Mouse (Mus musculus) kidney, embryonic 14.5 days (tissue): ENCODE measurements around the gene Endog. TPM values are rescaled to one million over a fixed set of nuclear protein-coding genes. Genes with fewer than 3 reads are reported as not detected.

Source experiments
- ATAC-seq: fragments of 200-750 bp; cut with Nextera tagmentation; 2 replicates; pipeline ENCODE4 v1.8.0; 2017; ENCODE audit warnings: moderate number of reproducible peaks, mild to moderate bottlenecking, moderate TSS enrichment, moderate library complexity; ENCODE audit not compliant: low FRiP score, low TSS enrichment
- H3K27ac ChIP-seq: fragments of 300-500 bp; sonication (generic); 2 replicates; pipeline ENCODE4 v1.5.1; 2014; ENCODE audit warnings: low read depth, mild to moderate bottlenecking, low read length, moderate library complexity, mixed read lengths
- H3K27me3 ChIP-seq: fragments of 300-500 bp; sonication (generic); 2 replicates; pipeline ENCODE4 v1.6.1; 2014; ENCODE audit warnings: mild to moderate bottlenecking, low read length; ENCODE audit not compliant: control insufficient read depth, insufficient read depth
- H3K36me3 ChIP-seq: fragments of 300-500 bp; sonication (generic); 2 replicates; pipeline ENCODE4 v1.6.1; 2014; ENCODE audit warnings: low read length, mixed read lengths; ENCODE audit not compliant: control insufficient read depth, insufficient read depth
- H3K4me1 ChIP-seq: fragments of 300-500 bp; sonication (generic); 2 replicates; pipeline ENCODE4 v1.6.1; 2014; ENCODE audit warnings: low read length, mixed read lengths; ENCODE audit not compliant: control insufficient read depth, insufficient read depth
- H3K4me2 ChIP-seq: fragments of 300-500 bp; sonication (generic); replicated peaks from 2 replicates; pipeline ENCODE4 v1.6.1; 2014; ENCODE audit warnings: low read depth, mild to moderate bottlenecking, low read length
- H3K4me3 ChIP-seq: fragments of 300-500 bp; sonication (generic); 2 replicates; pipeline ENCODE4 v1.5.1; 2014; ENCODE audit warnings: mild to moderate bottlenecking, low read length
- H3K9ac ChIP-seq: fragments of 300-500 bp; sonication (generic); 2 replicates; pipeline ENCODE4 v1.6.1; 2014; ENCODE audit warnings: low read depth, mild to moderate bottlenecking, low read length, moderate library complexity
- H3K9me3 ChIP-seq: fragments of 300-500 bp; sonication (generic); 2 replicates; pipeline ENCODE4 v1.6.1; 2016; ENCODE audit warnings: low read length; ENCODE audit not compliant: control insufficient read depth
- WGBS: fragments of 180-500 bp; shearing (Covaris S2); extraction: QIAGEN DNeasy Blood & Tissue Kit; methylation state at CpG from one replicate; pipeline ENCODE4 v1.1.7; 2014; 5-methylcytosine and 5-hydroxymethylcytosine counted together
- polyA plus RNA-seq: library from polyadenylated mRNA; unstranded; fragments of >200 nt; fragmentation: Nextera tagmentation; extraction: Ambion mirVana; gene quantifications from 2 replicates; pipeline ENCODE4 v1.2.1, GENCODE M21; 2014

Gene Endog
- polyA plus RNA-seq, 1 experiment from 2014 or later, result 20.3 TPM

DNA sequence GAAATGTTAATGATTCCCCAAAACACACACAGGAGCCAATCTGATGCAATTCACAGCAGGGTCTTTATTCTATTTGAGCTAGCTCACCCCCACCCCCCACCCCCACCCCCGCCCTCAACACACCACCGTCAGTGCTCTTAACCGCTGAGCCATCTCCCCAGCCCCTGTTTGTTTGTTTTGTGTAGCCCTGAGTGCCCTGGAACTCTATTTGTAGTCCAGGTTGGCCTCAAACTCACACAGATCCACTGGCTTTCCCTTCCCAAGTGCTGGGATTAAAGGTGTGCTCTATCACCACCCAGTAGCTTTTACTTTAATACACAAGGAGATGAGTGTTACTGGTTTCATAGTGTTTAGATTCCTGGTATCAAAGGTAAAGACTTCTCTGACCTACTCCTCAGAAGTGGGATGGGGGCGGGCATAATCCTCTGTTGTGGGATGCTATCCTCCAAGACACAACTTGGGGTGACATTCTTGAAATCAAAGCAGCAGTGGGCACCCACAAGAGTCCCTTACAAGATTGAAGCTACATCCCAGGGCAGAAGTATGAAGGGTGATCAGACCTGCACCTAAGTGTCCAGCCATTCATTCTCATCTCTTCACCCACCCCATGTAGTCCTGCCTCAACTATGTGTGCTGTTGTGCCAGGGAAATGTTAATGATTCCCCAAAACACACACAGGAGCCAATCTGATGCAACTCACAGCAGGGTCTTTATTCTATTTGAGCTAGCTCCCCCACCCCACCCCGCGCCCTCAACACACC is 40.3 kb downstream of the Endog start:
- no peak for ATAC-seq
- Histone ChIP-seq H3K27me3 (no peaks in the 10 kb centered on the region), H3K27ac (no peak overlapping the region), H3K4me2 (no peak overlapping the region), H3K4me3 (no peak overlapping the region), H3K9ac (no peak overlapping the region), H3K9me3 (no peaks in the 10 kb centered on the region), H3K36me3 (no peaks in the 10 kb centered on the region), H3K4me1 (peaks cover 4% of the 10 kb centered on the region; the same call in 1 of the 2 replicates)
- WGBS, result 80% methylated on average over 6 of the region's 6 CpGs

DNA sequence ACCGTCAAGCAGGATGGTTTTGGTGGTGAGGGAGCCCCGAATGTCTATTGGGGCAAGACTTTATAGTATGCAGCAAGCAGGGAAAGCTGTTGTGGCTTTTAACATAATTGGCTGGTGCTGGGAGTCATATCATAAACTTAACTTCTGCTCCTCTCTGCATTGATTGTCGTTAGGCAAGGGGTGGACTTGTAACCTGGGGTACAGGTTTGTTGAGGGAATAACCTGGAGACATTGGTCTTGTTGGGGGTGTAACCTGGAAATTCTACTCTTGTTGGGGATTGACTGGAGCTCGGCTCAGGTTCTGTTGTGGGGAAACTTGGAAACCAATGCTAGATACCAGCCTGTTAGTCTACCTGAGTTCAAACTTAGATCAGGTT is 40.9 kb downstream of the Endog start:
- H3K27me3 ChIP-seq, result no peaks in the 10 kb centered on the region
- no peak overlapping the region for H3K9ac ChIP-seq
- no peak overlapping the region for H3K4me2 ChIP-seq
- no peak overlapping the region for H3K4me3 ChIP-seq
- no peak for ATAC-seq
- H3K4me1 ChIP-seq, result no peaks in the 10 kb centered on the region
- WGBS, result 79% methylated on average over 4 of the region's 4 CpGs
- H3K36me3 ChIP-seq, result no peaks in the 10 kb centered on the region
- H3K27ac ChIP-seq, result no peak overlapping the region
- no peaks in the 10 kb centered on the region for H3K9me3 ChIP-seq

DNA sequence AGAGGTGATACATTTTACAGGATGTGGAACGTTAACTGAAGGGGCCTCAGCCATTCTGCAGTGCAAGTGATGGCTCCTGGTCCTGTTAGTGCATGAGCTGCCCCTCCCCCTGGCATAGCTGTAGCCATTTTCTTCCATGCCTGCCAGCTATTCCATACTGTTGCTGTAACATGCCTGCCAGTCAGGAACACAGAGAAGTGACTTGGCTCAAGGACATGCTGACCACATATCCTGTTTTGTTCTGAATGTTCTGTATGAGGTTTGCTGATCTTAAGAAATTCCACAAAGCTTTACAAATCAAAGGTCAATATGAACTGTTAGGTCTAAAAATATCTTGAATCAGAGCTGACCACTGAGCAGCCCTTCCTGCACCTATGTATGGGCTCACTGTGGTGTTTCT is 41.7 kb downstream of the Endog start:
- ATAC-seq, result no peak
- no peaks in the 10 kb centered on the region for H3K27me3 ChIP-seq
- 50% methylated on average over 1 of the region's 1 CpGs for WGBS
- no peak overlapping the region for H3K27ac ChIP-seq
- no peaks in the 10 kb centered on the region for H3K4me1 ChIP-seq
- no peak overlapping the region for H3K9ac ChIP-seq
- H3K9me3 ChIP-seq, result no peaks in the 10 kb centered on the region
- no peaks in the 10 kb centered on the region for H3K36me3 ChIP-seq
- no peak overlapping the region for H3K4me2 ChIP-seq
- no peak overlapping the region for H3K4me3 ChIP-seq

DNA sequence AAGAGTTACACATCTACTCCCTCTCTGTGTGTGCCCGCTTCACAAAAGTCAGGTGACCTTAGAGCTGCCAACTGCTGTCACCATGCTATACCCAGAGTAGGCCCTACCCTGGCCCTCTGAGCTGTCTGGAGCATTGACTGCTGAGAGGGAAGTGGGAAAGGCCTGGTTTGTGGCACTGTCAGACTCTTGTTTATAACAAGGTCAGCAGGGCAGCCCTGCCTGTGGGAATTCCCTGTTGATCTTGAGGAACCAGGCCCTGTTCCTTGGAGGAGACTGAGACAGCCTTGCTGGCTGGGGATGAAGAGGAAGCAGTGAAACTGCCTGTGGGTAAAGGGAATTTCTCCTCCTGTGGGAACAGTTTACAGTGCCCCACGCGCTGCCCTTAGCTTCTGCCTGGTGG is 43.5 kb downstream of the Endog start:
- Histone ChIP-seq H3K27me3 (no peaks in the 10 kb centered on the region), H3K4me2 (no peak overlapping the region), H3K4me3 (no peak overlapping the region), H3K9me3 (no peaks in the 10 kb centered on the region), H3K9ac (no peak overlapping the region), H3K27ac (no peak overlapping the region), H3K4me1 (no peaks in the 10 kb centered on the region), H3K36me3 (no peaks in the 10 kb centered on the region)
- no peak for ATAC-seq
- WGBS, result 77% methylated on average over 3 of the region's 3 CpGs

DNA sequence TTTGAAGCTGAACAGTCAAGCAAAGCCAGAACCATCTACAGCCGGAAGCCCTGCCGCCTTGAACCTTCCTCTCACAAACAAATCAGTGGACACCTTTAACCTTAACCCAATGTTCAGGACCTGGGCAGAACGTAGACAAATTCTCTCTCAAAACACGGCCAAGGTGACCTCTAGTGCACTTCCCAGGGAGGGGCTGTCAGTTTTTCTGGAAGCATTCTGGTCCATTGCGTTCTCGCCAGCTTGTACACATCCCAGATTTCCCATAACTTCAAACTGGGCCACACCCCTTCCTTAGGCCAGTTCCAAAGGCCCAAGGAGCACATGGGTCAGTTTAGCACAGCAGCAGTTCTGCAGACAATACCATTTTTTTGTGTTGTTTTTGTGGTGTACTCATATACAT is 44.2 kb downstream of the Endog start:
- no peak for ATAC-seq
- H3K4me2 ChIP-seq, result no peak overlapping the region
- no peaks in the 10 kb centered on the region for H3K4me1 ChIP-seq
- no peaks in the 10 kb centered on the region for H3K27me3 ChIP-seq
- H3K36me3 ChIP-seq, result no peaks in the 10 kb centered on the region
- H3K4me3 ChIP-seq, result no peak overlapping the region
- H3K27ac ChIP-seq, result no peak overlapping the region
- no peaks in the 10 kb centered on the region for H3K9me3 ChIP-seq
- 58% methylated on average over 6 of the region's 6 CpGs for WGBS
- no peak overlapping the region for H3K9ac ChIP-seq

DNA sequence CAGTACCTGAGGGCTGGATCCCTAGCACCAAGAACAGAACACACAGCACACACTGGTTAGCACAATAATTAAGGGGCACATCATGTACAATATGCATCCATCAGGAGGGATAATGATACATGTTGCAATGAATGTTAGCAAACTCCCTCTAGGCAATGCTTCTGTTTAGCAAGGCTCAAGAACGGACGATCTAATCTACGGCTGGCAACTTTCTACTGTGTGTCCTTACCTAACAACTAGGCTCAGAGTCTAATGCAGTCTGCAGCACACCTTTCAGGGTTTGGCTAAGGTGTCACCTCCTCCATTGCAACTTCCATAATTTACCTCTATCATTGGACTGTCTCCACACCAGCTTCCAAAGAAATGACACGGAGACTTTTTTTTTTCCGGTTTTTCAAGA is 45.0 kb downstream of the Endog start:
- no peak for ATAC-seq
- H3K9me3 ChIP-seq, result no peaks in the 10 kb centered on the region
- no peaks in the 10 kb centered on the region for H3K4me1 ChIP-seq
- WGBS, result 90% methylated on average over 5 of the region's 5 CpGs
- H3K27ac ChIP-seq, result no peak overlapping the region
- no peak overlapping the region for H3K9ac ChIP-seq
- no peak overlapping the region for H3K4me2 ChIP-seq
- H3K36me3 ChIP-seq, result no peaks in the 10 kb centered on the region
- no peak overlapping the region for H3K4me3 ChIP-seq
- no peaks in the 10 kb centered on the region for H3K27me3 ChIP-seq

Other genes starting within 250 kb of the Endog start
- gene Gle1, start 236.1 kb upstream of the Endog start, polyA plus RNA-seq, result 43.8 and 57.9 TPM in 2 replicates
- 121 and 136 TPM in 2 replicates for gene Sptan1, start 205.9 kb upstream of the Endog start, polyA plus RNA-seq
- 41.2 and 42.6 TPM in 2 replicates for gene Wdr34, start 122.6 kb upstream of the Endog start, polyA plus RNA-seq
- 647 and 702 TPM in 2 replicates for gene Set, start 114.1 kb upstream of the Endog start, polyA plus RNA-seq
- gene Pkn3, start 93.8 kb upstream of the Endog start, polyA plus RNA-seq, result 7.8 and 9.1 TPM in 2 replicates
- 36.3 and 40.9 TPM in 2 replicates for gene Zdhhc12, start 77.8 kb upstream of the Endog start, polyA plus RNA-seq
- gene Zer1, start 46.9 kb upstream of the Endog start, polyA plus RNA-seq, result 9.4 and 11.9 TPM in 2 replicates
- 11.1 and 15.3 TPM in 2 replicates for gene Tbc1d13, start 37.7 kb upstream of the Endog start, polyA plus RNA-seq
- 58.2 and 77.0 TPM in 2 replicates for gene Spout1, start 7.0 kb downstream of the Endog start, polyA plus RNA-seq
- gene Kyat1, start 34.4 kb downstream of the Endog start, polyA plus RNA-seq, result 10.0 and 11.4 TPM in 2 replicates
- gene Lrrc8a, start 66.2 kb downstream of the Endog start, polyA plus RNA-seq, result 49.4 and 51.1 TPM in 2 replicates
- gene Gm28035, start 69.1 kb downstream of the Endog start, polyA plus RNA-seq, result 0.07 and 0.26 TPM in 2 replicates
- gene Phyhd1, start 94.7 kb downstream of the Endog start, polyA plus RNA-seq, result 7.7 and 11.5 TPM in 2 replicates
- not detected in 2 replicates for gene Gm28038, start 109.5 kb downstream of the Endog start, polyA plus RNA-seq
- 25.2 and 34.4 TPM in 2 replicates for gene Dolk, start 114.8 kb downstream of the Endog start, polyA plus RNA-seq
- 35.2 and 54.4 TPM in 2 replicates for gene Nup188, start 114.9 kb downstream of the Endog start, polyA plus RNA-seq
- 69.4 and 70.9 TPM in 2 replicates for gene Sh3glb2, start 187.8 kb downstream of the Endog start, polyA plus RNA-seq
- 14.5 and 25.0 TPM in 2 replicates for gene Miga2, start 192.7 kb downstream of the Endog start, polyA plus RNA-seq
- gene Dolpp1, start 220.8 kb downstream of the Endog start, polyA plus RNA-seq, result 31.0 and 34.7 TPM in 2 replicates
- 21.4 and 30.6 TPM in 2 replicates for gene Crat, start 244.3 kb downstream of the Endog start, polyA plus RNA-seq
- gene Ptpa, start 244.5 kb downstream of the Endog start, polyA plus RNA-seq, result 92.3 and 96.0 TPM in 2 replicates